Mouse (Mus musculus) thymus, adult 2 months (tissue): ENCODE measurements at regions not wholly inside any gene's neighbourhood (a gene's known extent, or its start where the extent isn't known, plus 50 kb on each side); places are given as distances from the start of the nearest gene placed in this dataset.

Experiments used
- DNase-seq: peaks from one replicate; pipeline ENCODE4 v3.0.0; 2021
- H3K27ac ChIP-seq: fragments of 200-500 bp; 2 replicates; pipeline ENCODE4 v1.5.1; 2012; ENCODE audit warnings: low read length, control low read depth; ENCODE audit not compliant: control insufficient read depth, insufficient read depth
- H3K27me3 ChIP-seq: fragments of 200-500 bp; 2 replicates; pipeline ENCODE4 v1.6.1; 2012; ENCODE audit warnings: mild to moderate bottlenecking, low read length, moderate library complexity, mixed read lengths; ENCODE audit not compliant: control insufficient read depth, insufficient read depth
- H3K36me3 ChIP-seq: fragments of 200-500 bp; 2 replicates; pipeline ENCODE4 v1.6.1; 2012; ENCODE audit warnings: mild to moderate bottlenecking, low read length, moderate library complexity; ENCODE audit not compliant: control insufficient read depth, insufficient read depth
- H3K4me1 ChIP-seq: fragments of 200-500 bp; replicated peaks from 2 replicates; pipeline ENCODE4 v1.6.1; 2012; ENCODE audit warnings: low read length; ENCODE audit not compliant: control insufficient read depth, insufficient read depth
- H3K4me3 ChIP-seq: fragments of 200-500 bp; 2 replicates; pipeline ENCODE4 v1.5.1; 2012; ENCODE audit warnings: mild to moderate bottlenecking, low read length, control low read depth, moderate library complexity; ENCODE audit not compliant: control insufficient read depth, insufficient read depth
- CTCF ChIP-seq: fragments of 200-500 bp; IDR thresholded peaks from 2 replicates; pipeline ENCODE4 v1.5.1; 2012; ENCODE audit warnings: mild to moderate bottlenecking, control low read depth, low read length, moderate library complexity, borderline replicate concordance; ENCODE audit not compliant: control insufficient read depth, poor library complexity, insufficient read depth; ENCODE audit errors: extremely low read depth
- POLR2A ChIP-seq: fragments of 200-500 bp; IDR thresholded peaks from 2 replicates; pipeline ENCODE4 v1.6.1; 2012; ENCODE audit warnings: mild to moderate bottlenecking, low read length, control low read depth, moderate library complexity; ENCODE audit not compliant: control insufficient read depth, poor library complexity, insufficient read depth; ENCODE audit errors: extremely low read depth
- WGBS: fragments of 180-500 bp; shearing (Covaris S2); methylation state at CpG from one replicate; pipeline ENCODE4 v1.1.7; 2018; 5-methylcytosine and 5-hydroxymethylcytosine counted together

GRCm38 (mm10) chr10:99383028-99383427 lies 120.0 kb downstream of the Dusp6 start:
- no peaks in the 10 kb centered on the region for H3K36me3 ChIP-seq
- no peak overlapping the region for H3K4me3 ChIP-seq
- H3K27me3 ChIP-seq: no peaks in the 10 kb centered on the region; the same call in 1 of the 2 replicates
- peaks cover 3% of the 10 kb centered on the region; the same call in 1 of the 2 replicates for H3K4me1 ChIP-seq
- 66% methylated on average over 4 of the region's 4 CpGs for WGBS
- TF ChIP-seq POLR2A: no peak
- TF ChIP-seq CTCF: no peak
- no peak for DNase-seq
- H3K27ac ChIP-seq: no peak overlapping the region

GRCm38 (mm10) chr10:99384366-99384765 lies 121.3 kb downstream of the Dusp6 start:
- H3K36me3 ChIP-seq: no peaks in the 10 kb centered on the region
- H3K4me1 ChIP-seq: peaks cover 3% of the 10 kb centered on the region; the same call in 1 of the 2 replicates
- TF ChIP-seq POLR2A (no peak), CTCF (no peak)
- WGBS: 90% methylated on average over 6 of the region's 6 CpGs
- H3K27me3 ChIP-seq: no peaks in the 10 kb centered on the region; the same call in 1 of the 2 replicates
- no peak overlapping the region for H3K27ac ChIP-seq
- no peak for DNase-seq
- H3K4me3 ChIP-seq: no peak overlapping the region

DNA sequence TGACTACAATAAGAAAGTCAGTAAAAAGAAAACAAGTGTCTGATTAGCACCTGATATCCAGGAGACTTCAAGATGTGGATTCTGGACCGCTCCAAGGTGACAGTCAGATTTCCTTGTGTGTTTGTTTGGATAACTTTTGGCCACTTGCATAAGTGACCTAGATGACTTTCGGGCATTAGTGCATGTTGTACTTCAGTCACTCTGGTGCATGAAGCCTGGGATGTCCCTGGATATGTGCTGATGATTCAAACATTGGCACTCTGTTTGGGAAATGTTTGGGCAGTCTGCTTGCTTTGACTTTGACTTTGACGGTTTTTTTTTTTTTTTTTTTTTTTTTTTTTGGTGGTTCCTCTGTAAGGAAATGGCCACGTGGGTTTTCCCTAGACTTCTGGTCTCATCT lies 121.8 kb downstream of the Dusp6 start:
- Histone ChIP-seq H3K27ac (no peak overlapping the region), H3K4me3 (no peak overlapping the region), H3K27me3 (no peaks in the 10 kb centered on the region; the same call in 1 of the 2 replicates), H3K36me3 (no peaks in the 10 kb centered on the region), H3K4me1 (peaks cover 3% of the 10 kb centered on the region; the same call in 1 of the 2 replicates)
- TF ChIP-seq CTCF (no peak), POLR2A (no peak)
- WGBS: 54% methylated on average over 4 of the region's 4 CpGs
- DNase-seq: no peak

- no peak for TF ChIP-seq POLR2A
- no peak for TF ChIP-seq CTCF
- Histone ChIP-seq H3K4me1 (peaks cover 3% of the 10 kb centered on the region; the same call in 1 of the 2 replicates), H3K36me3 (no peaks in the 10 kb centered on the region), H3K27ac (no peak overlapping the region), H3K27me3 (no peaks in the 10 kb centered on the region; the same call in 1 of the 2 replicates), H3K4me3 (no peak overlapping the region)
- peak; percentile 13 for DNase-seq
- WGBS: 8% methylated on average over 6 of the region's 6 CpGs
These were observed 122.8 kb downstream of the Dusp6 start for GRCm38 (mm10) chr10:99385854-99386253.

GRCm38 (mm10) chr10:99388526-99388925 lies 125.5 kb downstream of the Dusp6 start:
- 99% methylated on average over 7 of the region's 7 CpGs for WGBS
- H3K27me3 ChIP-seq: no peaks in the 10 kb centered on the region; the same call in 1 of the 2 replicates
- H3K4me1 ChIP-seq: peaks cover 4% of the 10 kb centered on the region
- DNase-seq: no peak
- H3K36me3 ChIP-seq: no peaks in the 10 kb centered on the region
- TF ChIP-seq POLR2A: no peak
- no peak for TF ChIP-seq CTCF
- no peak overlapping the region for H3K4me3 ChIP-seq
- H3K27ac ChIP-seq: no peak overlapping the region

DNA sequence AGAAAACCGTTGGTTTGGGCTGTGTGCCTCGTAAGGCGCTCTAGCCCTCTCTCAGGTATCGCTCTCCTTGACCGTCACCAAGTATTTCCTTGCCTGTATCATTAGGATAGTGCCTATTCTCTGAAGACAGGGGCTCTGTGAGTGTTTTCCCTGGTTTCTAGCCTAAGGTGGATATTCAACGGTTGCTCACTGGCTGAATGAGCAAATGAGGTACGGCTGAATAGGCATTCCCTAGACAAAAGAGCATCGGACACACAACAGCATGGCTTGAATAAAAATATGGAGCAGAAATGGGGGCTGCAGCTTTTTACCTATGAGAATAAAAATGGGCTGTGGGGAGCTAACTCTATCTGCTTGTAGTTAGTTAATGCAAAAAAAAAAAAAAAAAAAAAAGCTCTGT lies 126.0 kb downstream of the Dusp6 start:
- Histone ChIP-seq H3K27ac (no peak overlapping the region), H3K27me3 (no peaks in the 10 kb centered on the region; the same call in 1 of the 2 replicates), H3K36me3 (no peaks in the 10 kb centered on the region), H3K4me3 (no peak overlapping the region), H3K4me1 (peaks cover 8% of the 10 kb centered on the region)
- 97% methylated on average over 8 of the region's 8 CpGs for WGBS
- TF ChIP-seq POLR2A (no peak), CTCF (no peak)
- DNase-seq: no peak
